Mouse (Mus musculus): ENCODE measurements around the gene Dnaja2. TPM values are rescaled to one million over a fixed set of nuclear protein-coding genes. Genes with fewer than 3 reads are reported as not detected.
A peak's percentile ranks its signal among the peaks of the same experiment; 100 is the strongest.

Gene Dnaja2
- total RNA-seq, 2 experiments from 2014 or later: 193 to 201 TPM

GRCm38 (mm10) chr8:85534163-85534562, 21.0 kb downstream of the Dnaja2 start:
- TF ChIP-seq CTCF (conservative IDR thresholded peaks at IDR 0.05): no peak
- no peak for DNase-seq (ENCODE audit: low spot score in 2 of 2)
- Histone ChIP-seq H3K4me3 (no peak overlapping the region), H3K27ac (no peak overlapping the region; the same call in 1 of the 2 replicates)

- no peak overlapping the region for H3K27ac ChIP-seq
- H3K4me3 ChIP-seq: no peak overlapping the region
- no peak for DNase-seq (ENCODE audit: low spot score in 2 of 2)
- TF ChIP-seq CTCF (conservative IDR thresholded peaks at IDR 0.05): no peak
These were observed 21.7 kb downstream of the Dnaja2 start for GRCm38 (mm10) chr8:85533434-85533833.

GRCm38 (mm10) chr8:85532843-85533242, 22.3 kb downstream of the Dnaja2 start:
- no peak for TF ChIP-seq CTCF (conservative IDR thresholded peaks at IDR 0.05)
- no peak overlapping the region for H3K27ac ChIP-seq
- H3K4me3 ChIP-seq: no peak overlapping the region
- DNase-seq (ENCODE audit: low spot score in 2 of 2): no peak

- no peak for DNase-seq (ENCODE audit: low spot score in 2 of 2)
- Histone ChIP-seq H3K27ac (no peak overlapping the region), H3K4me3 (no peak overlapping the region)
- TF ChIP-seq CTCF (conservative IDR thresholded peaks at IDR 0.05): no peak
These were observed 23.7 kb downstream of the Dnaja2 start for GRCm38 (mm10) chr8:85531471-85531870.

GRCm38 (mm10) chr8:85530717-85531116, 24.4 kb downstream of the Dnaja2 start:
- Histone ChIP-seq H3K27ac (no peak overlapping the region), H3K4me3 (no peak overlapping the region)
- TF ChIP-seq CTCF (conservative IDR thresholded peaks at IDR 0.05): no peak
- DNase-seq (ENCODE audit: low spot score in 2 of 2): no peak

GRCm38 (mm10) chr8:85528959-85529358, 26.2 kb downstream of the Dnaja2 start:
- no peak overlapping the region for H3K4me3 ChIP-seq
- TF ChIP-seq CTCF (conservative IDR thresholded peaks at IDR 0.05): no peak
- H3K27ac ChIP-seq: no peak overlapping the region
- DNase-seq (ENCODE audit: low spot score in 2 of 2): no peak

- DNase-seq (ENCODE audit: low spot score in 2 of 2): peak; percentile 69 to 70
- TF ChIP-seq CTCF (conservative IDR thresholded peaks at IDR 0.05): peak; percentile 94
- Histone ChIP-seq H3K27ac (no peak overlapping the region), H3K4me3 (no peak overlapping the region)
These were observed 29.0 kb downstream of the Dnaja2 start for GRCm38 (mm10) chr8:85526105-85526504.

- TF ChIP-seq CTCF (conservative IDR thresholded peaks at IDR 0.05): no peak
These were observed 31.1 kb downstream of the Dnaja2 start for GRCm38 (mm10) chr8:85524086-85524485.

GRCm38 (mm10) chr8:85521332-85521731, 33.8 kb downstream of the Dnaja2 start:
- Histone ChIP-seq H3K4me3 (no peak overlapping the region), H3K27ac (no peak overlapping the region)
- no peak for TF ChIP-seq CTCF (conservative IDR thresholded peaks at IDR 0.05)
- no peak for DNase-seq (ENCODE audit: low spot score in 2 of 2)

More at GRCm38 (mm10) chr8:85524086-85524485, 31.1 kb downstream of the Dnaja2 start:
- Histone ChIP-seq H3K4me3 (no peak overlapping the region), H3K27ac (peak overlapping the region; percentile 48)
- DNase-seq (ENCODE audit: low spot score in 2 of 2): no peak

GRCm38 (mm10) chr8:85520586-85520985, 34.6 kb downstream of the Dnaja2 start:
- no peak for DNase-seq (ENCODE audit: low spot score in 2 of 2)
- no peak for TF ChIP-seq CTCF (conservative IDR thresholded peaks at IDR 0.05)
- no peak overlapping the region for H3K4me3 ChIP-seq
- no peak overlapping the region for H3K27ac ChIP-seq

GRCm38 (mm10) chr8:85517956-85518355, 37.2 kb downstream of the Dnaja2 start:
- Histone ChIP-seq H3K4me3 (no peak overlapping the region), H3K27ac (peak overlapping the region; percentile 67)
- DNase-seq (ENCODE audit: low spot score in 2 of 2): no peak
- TF ChIP-seq CTCF (conservative IDR thresholded peaks at IDR 0.05): no peak

- TF ChIP-seq CTCF (conservative IDR thresholded peaks at IDR 0.05): no peak
- DNase-seq (ENCODE audit: low spot score in 2 of 2): peak; percentile 48 to 51
- peak overlapping the region; percentile 67 for H3K27ac ChIP-seq
- H3K4me3 ChIP-seq: no peak overlapping the region
These were observed 37.8 kb downstream of the Dnaja2 start for GRCm38 (mm10) chr8:85517336-85517735.

- peak overlapping the region; percentile 76 for H3K27ac ChIP-seq
- TF ChIP-seq CTCF (conservative IDR thresholded peaks at IDR 0.05): no peak
- DNase-seq (ENCODE audit: low spot score in 2 of 2): peak; percentile 66 to 79
- no peak overlapping the region for H3K4me3 ChIP-seq
These were observed 39.8 kb downstream of the Dnaja2 start for GRCm38 (mm10) chr8:85515391-85515790.

- H3K4me3 ChIP-seq: no peak overlapping the region
- peak overlapping the region; percentile 76 for H3K27ac ChIP-seq
- no peak for TF ChIP-seq CTCF (conservative IDR thresholded peaks at IDR 0.05)
- no peak for DNase-seq (ENCODE audit: low spot score in 2 of 2)
These were observed 41.9 kb downstream of the Dnaja2 start for GRCm38 (mm10) chr8:85513283-85513682.

- no peak for TF ChIP-seq CTCF (conservative IDR thresholded peaks at IDR 0.05)
- no peak for DNase-seq (ENCODE audit: low spot score in 2 of 2)
- Histone ChIP-seq H3K27ac (peak overlapping the region; percentile 76; the same call in 1 of the 2 replicates), H3K4me3 (no peak overlapping the region)
These were observed 42.9 kb downstream of the Dnaja2 start for GRCm38 (mm10) chr8:85512234-85512633.
